Mouse (Mus musculus) bone marrow macrophage, adult 2 months (primary cell): Measurements from ENCODE around the gene Map2k3.

Experiments used
- CTCF ChIP-seq: IDR thresholded peaks from 2 replicates; pipeline ENCODE4 v1.5.1; 2012; ENCODE audit warnings: low read depth, mild to moderate bottlenecking, low read length, moderate library complexity
- POLR2A ChIP-seq: IDR thresholded peaks from 2 replicates; pipeline ENCODE4 v1.6.1; 2012; ENCODE audit warnings: mild to moderate bottlenecking, low read depth, low read length, borderline replicate concordance

GRCm38 (mm10) chr11:60890744-60891143 lies 41.1 kb upstream of the Map2k3 start:
- no peak for TF ChIP-seq CTCF
- no peak for TF ChIP-seq POLR2A
